Mouse (Mus musculus): Measurements from ENCODE around the gene Adh6a. TPM values are rescaled to one million over a fixed set of nuclear protein-coding genes. Genes with fewer than 3 reads are reported as not detected.

Adh6a gene
- total and polyA plus RNA-seq, 3 experiments = 1.5 TPM; not detected in 2

- no peaks in the 10 kb centered on the region for H3K4me1 ChIP-seq (ENCODE audit: control insufficient read depth in 1 of 2, insufficient read depth in 2 of 2, low read length in 2 of 2)
- H3K27me3 ChIP-seq (ENCODE audit: control insufficient read depth in 1 of 2, insufficient read depth in 2 of 2, low read length in 2 of 2) = 0 out of 4 replicates have a peak, but pooled peaks cover 0 to 1% of the 10 kb centered on the region in 2 experiments
- no peaks in the 10 kb centered on the region for H3K9me3 ChIP-seq (replicated peaks; ENCODE audit: insufficient read depth, low read length)
- DNase-seq (ENCODE audit: low read depth, low spot score) = no peak
- no peak overlapping the region for H3K27ac ChIP-seq (ENCODE audit: control insufficient read depth, low read depth, low read length)
- TF ChIP-seq UBTF (IDR thresholded peaks at IDR 0.05; ENCODE audit: borderline replicate concordance, insufficient read depth, low read depth, low read length) = no peak
- peak in 2 of 3 experiments; percentile 14 to 22; a peak in 2 of 6 replicates for TF ChIP-seq CTCF (IDR thresholded peaks at IDR 0.05 in 2 of 3, conservative IDR thresholded peaks at IDR 0.05 in 1 of 3; ENCODE audit: control insufficient read depth in 1 of 3, insufficient read depth in 1 of 3, low read depth in 2 of 3, low read length in 3 of 3, poor library complexity in 1 of 3, severe bottlenecking in 1 of 3)
- no peak for TF ChIP-seq CHD1 (IDR thresholded peaks at IDR 0.05; ENCODE audit: low read depth, low read length)
- peak; percentile 5; the same call in 1 of the 2 replicates for TF ChIP-seq RAD21 (IDR thresholded peaks at IDR 0.05; ENCODE audit: low read depth, low read length)
- H3K36me3 ChIP-seq (ENCODE audit: control insufficient read depth in 1 of 2, insufficient read depth in 2 of 2, low read length in 2 of 2) = no peaks in the 10 kb centered on the region
- H3K9ac ChIP-seq (ENCODE audit: control insufficient read depth, low read depth, low read length, poor library complexity, severe bottlenecking) = no peak overlapping the region
- H3K79me2 ChIP-seq (ENCODE audit: control insufficient read depth, insufficient read depth, low read length, poor library complexity) = no peaks in the 10 kb centered on the region
- H3K4me3 ChIP-seq (ENCODE audit: control insufficient read depth in 1 of 2, insufficient read depth in 1 of 2, low read depth in 2 of 2, low read length in 2 of 2) = no peak overlapping the region
Measured at GRCm38 (mm10) chr3:138311015-138311414, 2.1 kb upstream of the Adh6a start.

DNA sequence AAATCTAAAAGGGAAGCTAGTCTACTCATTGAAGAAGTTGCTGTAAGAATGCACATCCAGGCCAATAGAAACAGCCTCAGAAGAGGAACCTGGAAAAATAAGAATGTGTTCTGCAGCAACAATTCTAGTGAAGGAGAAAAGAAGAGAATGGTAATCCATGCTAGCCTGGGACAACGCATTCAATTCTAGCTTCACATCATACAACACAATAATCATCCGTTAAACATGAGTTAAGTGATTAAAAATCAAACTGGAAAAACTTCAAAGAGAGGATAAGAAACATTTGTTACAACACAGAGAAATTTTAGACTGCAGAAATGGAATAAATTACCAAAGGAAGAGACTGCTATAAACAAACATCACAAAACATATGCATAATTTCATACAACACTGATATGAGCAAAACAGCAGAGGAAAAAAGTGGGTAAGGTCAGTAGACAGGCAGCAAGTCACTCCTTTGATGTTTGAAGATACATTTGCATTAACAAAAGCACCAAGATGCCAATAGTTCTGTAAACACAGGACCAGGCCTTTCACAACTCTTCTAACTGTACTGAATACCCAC, 3.9 kb downstream of the Adh6a start:
- H3K4me3 ChIP-seq (ENCODE audit: control insufficient read depth in 1 of 2, insufficient read depth in 1 of 2, low read depth in 2 of 2, low read length in 2 of 2) = no peak overlapping the region
- no peaks in the 10 kb centered on the region for H3K9me3 ChIP-seq (replicated peaks; ENCODE audit: insufficient read depth, low read length)
- no peak overlapping the region for H3K27ac ChIP-seq (ENCODE audit: control insufficient read depth, low read depth, low read length)
- H3K27me3 ChIP-seq (ENCODE audit: control insufficient read depth in 1 of 2, insufficient read depth in 2 of 2, low read length in 2 of 2) = peaks cover 5 to 9% of the 10 kb centered on the region in 2 experiments; a peak in 3 of 4 replicates
- TF ChIP-seq POLR2A (IDR thresholded peaks at IDR 0.05; ENCODE audit: control insufficient read depth in 1 of 2, insufficient read depth in 1 of 2, low read depth in 1 of 2, low read length in 2 of 2, poor library complexity in 1 of 2) (no peak), TAL1 (IDR thresholded peaks at IDR 0.05; ENCODE audit: low read length) (no peak), JUND (IDR thresholded peaks at IDR 0.05; ENCODE audit: low read depth, low read length) (no peak), ZKSCAN1 (IDR thresholded peaks at IDR 0.05; ENCODE audit: low read depth, low read length) (no peak), RCOR1 (IDR thresholded peaks at IDR 0.05; ENCODE audit: low read depth, low read length) (no peak), MAZ (IDR thresholded peaks at IDR 0.05; ENCODE audit: low read depth, low read length) (no peak), ZMIZ1 (IDR thresholded peaks at IDR 0.05; ENCODE audit: low read depth, low read length) (no peak), UBTF (IDR thresholded peaks at IDR 0.05; ENCODE audit: borderline replicate concordance, insufficient read depth, low read depth, low read length) (no peak), MAFK (IDR thresholded peaks at IDR 0.05; ENCODE audit: borderline replicate concordance, low read depth, low read length) (no peak), TBP (IDR thresholded peaks at IDR 0.05; ENCODE audit: low read depth, low read length) (no peak), MYC (IDR thresholded peaks at IDR 0.05; ENCODE audit: low read depth, low read length) (no peak), MAX (IDR thresholded peaks at IDR 0.05; ENCODE audit: low read length) (no peak), ELF1 (IDR thresholded peaks at IDR 0.05; ENCODE audit: low read depth, low read length) (no peak), MEF2A (IDR thresholded peaks at IDR 0.05; ENCODE audit: extremely low read depth, insufficient replicate concordance, low read depth, low read length, poor library complexity, severe bottlenecking) (no peak), MXI1 (IDR thresholded peaks at IDR 0.05; ENCODE audit: low read depth, low read length) (no peak), POLR2AphosphoS5 (IDR thresholded peaks at IDR 0.05; ENCODE audit: borderline replicate concordance, low read depth, low read length) (no peak)
- H3K79me2 ChIP-seq (ENCODE audit: control insufficient read depth, insufficient read depth, low read length, poor library complexity) = no peaks in the 10 kb centered on the region
- no peaks in the 10 kb centered on the region for H3K36me3 ChIP-seq (ENCODE audit: control insufficient read depth in 1 of 2, insufficient read depth in 2 of 2, low read length in 2 of 2)
- no peak for DNase-seq (ENCODE audit: low read depth, low spot score)
- no peaks in the 10 kb centered on the region for H3K4me1 ChIP-seq (ENCODE audit: control insufficient read depth in 1 of 2, insufficient read depth in 2 of 2, low read length in 2 of 2)
- H3K9ac ChIP-seq (ENCODE audit: control insufficient read depth, low read depth, low read length, poor library complexity, severe bottlenecking) = no peak overlapping the region
